Mouse (Mus musculus) midbrain, embryonic 12.5 days (tissue): Measurements from ENCODE around the gene Prr7. TPM values are rescaled to one million over a fixed set of nuclear protein-coding genes. Genes with fewer than 3 reads are reported as not detected.

Experiments used
- ATAC-seq: fragments of 200-750 bp; cut with Nextera tagmentation; 2 replicates; pipeline ENCODE4 v1.8.0; 2017; ENCODE audit warnings: low read depth, moderate TSS enrichment, moderate library complexity; ENCODE audit not compliant: low FRiP score
- H3K27ac ChIP-seq: fragments of 300-500 bp; sonication (generic); replicated peaks from 2 replicates; pipeline ENCODE4 v1.5.1; 2016; ENCODE audit warnings: mild to moderate bottlenecking
- H3K27me3 ChIP-seq: fragments of 300-500 bp; sonication (generic); 2 replicates; pipeline ENCODE4 v1.6.1; 2016; ENCODE audit warnings: mild to moderate bottlenecking
- H3K36me3 ChIP-seq: fragments of 300-500 bp; sonication (generic); 2 replicates; pipeline ENCODE4 v1.6.1; 2016
- H3K4me1 ChIP-seq: fragments of 300-500 bp; sonication (generic); 2 replicates; pipeline ENCODE4 v1.6.1; 2016
- H3K4me2 ChIP-seq: fragments of 300-500 bp; sonication (generic); replicated peaks from 2 replicates; pipeline ENCODE4 v1.6.1; 2016; ENCODE audit warnings: mild to moderate bottlenecking, moderate library complexity
- H3K4me3 ChIP-seq: fragments of 300-500 bp; sonication (generic); 2 replicates; pipeline ENCODE4 v1.5.1; 2016; ENCODE audit warnings: mild to moderate bottlenecking
- H3K9ac ChIP-seq: fragments of 300-500 bp; sonication (generic); replicated peaks from 2 replicates; pipeline ENCODE4 v1.6.1; 2016; ENCODE audit warnings: mild to moderate bottlenecking, moderate library complexity
- H3K9me3 ChIP-seq: fragments of 300-500 bp; sonication (generic); 2 replicates; pipeline ENCODE4 v1.6.1; 2016; ENCODE audit warnings: mild to moderate bottlenecking
- WGBS: fragments of 180-500 bp; shearing (Covaris S2); methylation state at CpG from one replicate; pipeline ENCODE4 v1.1.7; 2016; 5-methylcytosine and 5-hydroxymethylcytosine counted together
- polyA plus RNA-seq: library from polyadenylated mRNA; unstranded; fragments of >200 nt; fragmentation: Nextera tagmentation; extraction: Ambion mirVana; gene quantifications from 2 replicates; pipeline ENCODE4 v1.2.1, GENCODE M21; 2016

The Prr7 gene
- polyA plus RNA-seq, 1 experiment from 2014 or later: 2.3 TPM

- no peak overlapping the region for H3K27ac ChIP-seq
- 56% methylated on average over 11 of the region's 11 CpGs for WGBS
- H3K9me3 ChIP-seq: no peaks in the 10 kb centered on the region
- no peak for ATAC-seq
- peaks cover 33% of the 10 kb centered on the region for H3K36me3 ChIP-seq
- peaks cover 29% of the 10 kb centered on the region for H3K4me1 ChIP-seq
- no peak overlapping the region for H3K9ac ChIP-seq
- H3K4me2 ChIP-seq: no peak overlapping the region
- H3K27me3 ChIP-seq: peaks cover 5% of the 10 kb centered on the region
- H3K4me3 ChIP-seq: no peak overlapping the region
Observed at GRCm38 (mm10) chr13:55498906-55499305, 34.8 kb downstream of the Prr7 start.

- Histone ChIP-seq H3K9me3 (no peaks in the 10 kb centered on the region), H3K27ac (no peak overlapping the region), H3K4me2 (no peak overlapping the region), H3K9ac (no peak overlapping the region), H3K36me3 (peaks cover 50% of the 10 kb centered on the region), H3K4me1 (peaks cover 15% of the 10 kb centered on the region), H3K4me3 (no peak overlapping the region), H3K27me3 (no peaks in the 10 kb centered on the region)
- WGBS: 88% methylated on average over 10 of the region's 10 CpGs
- no peak for ATAC-seq
Observed at GRCm38 (mm10) chr13:55500575-55500974, 36.5 kb downstream of the Prr7 start.

GRCm38 (mm10) chr13:55502405-55502804 lies 38.3 kb downstream of the Prr7 start:
- Histone ChIP-seq H3K4me1 (peaks cover 3% of the 10 kb centered on the region), H3K27me3 (no peaks in the 10 kb centered on the region), H3K36me3 (peaks cover 68% of the 10 kb centered on the region), H3K4me2 (no peak overlapping the region), H3K27ac (no peak overlapping the region), H3K9me3 (no peaks in the 10 kb centered on the region), H3K9ac (no peak overlapping the region), H3K4me3 (no peak overlapping the region)
- ATAC-seq: no peak
- 90% methylated on average over 8 of the region's 8 CpGs for WGBS

DNA sequence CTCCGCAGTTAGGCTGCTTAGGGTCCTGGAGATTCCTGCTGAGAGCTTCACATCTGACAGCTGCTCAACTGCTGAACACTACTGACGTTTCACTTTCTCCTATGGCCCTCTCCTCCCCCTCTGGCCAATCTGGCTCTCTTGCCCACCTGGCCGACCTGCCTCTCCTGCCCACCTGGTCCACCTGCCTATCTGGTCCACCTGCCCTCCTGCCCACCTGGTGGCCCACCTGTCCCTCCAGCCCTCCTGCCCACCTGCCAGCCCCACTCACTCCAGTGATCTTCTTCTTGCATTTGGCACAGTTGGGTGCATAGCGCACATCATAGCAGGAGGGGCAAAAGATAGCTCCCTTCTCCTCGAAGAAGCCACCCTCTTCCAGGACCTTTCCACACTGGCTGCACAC lies 40.3 kb downstream of the Prr7 start:
- Histone ChIP-seq H3K36me3 (peaks cover 74% of the 10 kb centered on the region), H3K4me3 (no peak overlapping the region), H3K4me2 (no peak overlapping the region), H3K27me3 (no peaks in the 10 kb centered on the region), H3K9me3 (no peaks in the 10 kb centered on the region), H3K4me1 (no peaks in the 10 kb centered on the region), H3K9ac (no peak overlapping the region), H3K27ac (no peak overlapping the region)
- ATAC-seq: no peak
- 87% methylated on average over 5 of the region's 5 CpGs for WGBS

GRCm38 (mm10) chr13:55505810-55506209 lies 41.7 kb downstream of the Prr7 start:
- 93% methylated on average over 9 of the region's 9 CpGs for whole genome bisulfite sequencing

DNA sequence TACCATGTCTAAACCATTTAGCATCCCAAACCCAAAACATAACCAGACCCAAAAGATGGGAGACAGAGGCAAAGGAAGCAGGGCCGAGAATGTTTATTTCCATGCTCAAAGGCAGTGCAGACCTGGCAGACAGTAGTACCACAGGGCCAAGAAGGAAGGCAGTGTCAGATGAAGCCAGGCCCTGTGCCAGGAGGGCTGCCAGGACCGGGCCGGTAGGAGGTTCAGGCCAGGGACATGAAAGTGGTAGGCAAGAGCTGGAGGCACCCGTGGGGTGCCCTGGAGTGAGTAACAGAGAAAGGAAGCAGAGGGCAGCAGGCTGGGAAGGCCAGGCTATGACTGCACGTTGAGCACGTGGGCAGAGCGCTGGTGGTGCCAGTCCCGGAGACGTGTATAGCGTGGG lies 42.6 kb downstream of the Prr7 start:
- H3K4me2 ChIP-seq: no peak overlapping the region
- H3K4me1 ChIP-seq: peaks cover 17% of the 10 kb centered on the region
- no peak overlapping the region for H3K4me3 ChIP-seq
- no peak for ATAC-seq
- no peak overlapping the region for H3K9ac ChIP-seq
- H3K9me3 ChIP-seq: no peaks in the 10 kb centered on the region
- H3K27me3 ChIP-seq: no peaks in the 10 kb centered on the region
- H3K27ac ChIP-seq: no peak overlapping the region
- WGBS: 91% methylated on average over 10 of the region's 10 CpGs
- peaks cover 72% of the 10 kb centered on the region for H3K36me3 ChIP-seq

More at GRCm38 (mm10) chr13:55505810-55506209, 41.7 kb downstream of the Prr7 start:
- H3K9me3 ChIP-seq: no peaks in the 10 kb centered on the region
- H3K9ac ChIP-seq: no peak overlapping the region
- no peak overlapping the region for H3K4me2 ChIP-seq
- peaks cover 72% of the 10 kb centered on the region for H3K36me3 ChIP-seq
- no peak overlapping the region for H3K4me3 ChIP-seq
- no peaks in the 10 kb centered on the region for H3K27me3 ChIP-seq
- peaks cover 8% of the 10 kb centered on the region for H3K4me1 ChIP-seq
- ATAC-seq: no peak
- no peak overlapping the region for H3K27ac ChIP-seq

- Histone ChIP-seq H3K4me1 (peaks cover 26% of the 10 kb centered on the region), H3K36me3 (peaks cover 65% of the 10 kb centered on the region), H3K27me3 (no peaks in the 10 kb centered on the region), H3K27ac (no peak overlapping the region), H3K4me3 (no peak overlapping the region), H3K9me3 (no peaks in the 10 kb centered on the region), H3K9ac (no peak overlapping the region), H3K4me2 (no peak overlapping the region)
- WGBS: 58% methylated on average over 11 of the region's 11 CpGs
- no peak for ATAC-seq
Observed at GRCm38 (mm10) chr13:55507877-55508276, 43.8 kb downstream of the Prr7 start.

GRCm38 (mm10) chr13:55508531-55508930 lies 44.5 kb downstream of the Prr7 start:
- Histone ChIP-seq H3K9me3 (no peaks in the 10 kb centered on the region), H3K4me1 (peaks cover 26% of the 10 kb centered on the region), H3K27me3 (no peaks in the 10 kb centered on the region), H3K4me3 (no peak overlapping the region), H3K36me3 (peaks cover 59% of the 10 kb centered on the region), H3K27ac (no peak overlapping the region), H3K4me2 (no peak overlapping the region), H3K9ac (no peak overlapping the region)
- ATAC-seq: no peak
- WGBS: 91% methylated on average over 10 of the region's 10 CpGs

DNA sequence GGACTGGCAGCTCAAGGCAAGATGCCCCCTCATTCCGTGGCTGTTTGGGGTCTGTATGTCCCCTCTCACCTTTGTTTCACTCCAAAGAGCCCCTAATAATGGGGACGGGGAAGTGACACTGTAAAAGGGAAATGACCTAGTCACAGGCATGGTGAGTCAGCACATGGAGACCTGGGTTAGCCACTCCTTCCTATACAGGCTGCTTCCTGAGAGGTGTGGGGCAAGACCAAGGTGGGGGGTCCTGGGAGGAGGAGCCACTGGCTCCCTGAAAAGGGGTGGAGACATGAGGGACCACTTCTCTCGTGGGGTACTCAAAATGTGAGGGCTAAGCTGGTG lies 46.2 kb downstream of the Prr7 start:
- Histone ChIP-seq H3K4me2 (peak overlapping the region; percentile 79), H3K4me3 (0 out of 2 replicates have a peak overlapping the region, but pooled peaks have one; percentile 9), H3K9ac (0 out of 2 replicates have a peak overlapping the region, but pooled peaks have one; percentile 24), H3K36me3 (peaks cover 42% of the 10 kb centered on the region), H3K4me1 (peaks cover 26% of the 10 kb centered on the region), H3K27me3 (peaks cover 12% of the 10 kb centered on the region; the same call in 1 of the 2 replicates), H3K9me3 (no peaks in the 10 kb centered on the region), H3K27ac (peak overlapping the region; percentile 52; the same call in 1 of the 2 replicates)
- WGBS: 46% methylated on average over 3 of the region's 3 CpGs
- ATAC-seq: no peak

GRCm38 (mm10) chr13:55510668-55511491 lies 46.8 kb downstream of the Prr7 start:
- Histone ChIP-seq H3K4me1 (peaks cover 26% of the 10 kb centered on the region), H3K36me3 (peaks cover 36% of the 10 kb centered on the region), H3K27me3 (peaks cover 13% of the 10 kb centered on the region; the same call in 1 of the 2 replicates), H3K27ac (peak overlapping the region; percentile 74), H3K9ac (peak overlapping the region; percentile 26; the same call in 1 of the 2 replicates), H3K4me2 (peak overlapping the region; percentile 79), H3K9me3 (no peaks in the 10 kb centered on the region), H3K4me3 (0 out of 2 replicates have a peak overlapping the region, but pooled peaks have one; percentile 9)
- peak; percentile 21; the same call in 1 of the 2 replicates for ATAC-seq
- WGBS: 9% methylated on average over 6 of the region's 6 CpGs

DNA sequence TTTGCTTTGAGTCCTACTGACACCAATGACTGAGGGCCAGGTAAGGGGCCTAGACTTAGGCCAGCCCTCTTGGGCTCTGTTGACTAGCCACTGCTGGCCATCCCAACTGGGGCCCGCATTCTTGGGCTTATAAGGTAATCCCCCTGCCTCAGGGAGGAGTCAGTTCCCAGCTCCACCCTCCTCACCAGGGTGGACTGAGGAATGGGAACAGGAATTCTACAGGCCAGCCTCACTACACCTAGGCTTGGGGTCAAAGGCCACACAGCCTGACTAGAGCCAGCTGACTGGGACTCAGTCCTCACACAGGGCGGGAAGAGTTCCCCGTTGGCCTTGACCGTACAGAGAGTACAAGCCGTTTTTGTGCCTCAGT lies 47.4 kb downstream of the Prr7 start:
- H3K4me3 ChIP-seq: peak overlapping the region; percentile 78; the same call in 1 of the 2 replicates
- H3K9ac ChIP-seq: 0 out of 2 replicates have a peak overlapping the region, but pooled peaks have one; percentile 26
- 27% methylated on average over 5 of the region's 5 CpGs for WGBS

DNA sequence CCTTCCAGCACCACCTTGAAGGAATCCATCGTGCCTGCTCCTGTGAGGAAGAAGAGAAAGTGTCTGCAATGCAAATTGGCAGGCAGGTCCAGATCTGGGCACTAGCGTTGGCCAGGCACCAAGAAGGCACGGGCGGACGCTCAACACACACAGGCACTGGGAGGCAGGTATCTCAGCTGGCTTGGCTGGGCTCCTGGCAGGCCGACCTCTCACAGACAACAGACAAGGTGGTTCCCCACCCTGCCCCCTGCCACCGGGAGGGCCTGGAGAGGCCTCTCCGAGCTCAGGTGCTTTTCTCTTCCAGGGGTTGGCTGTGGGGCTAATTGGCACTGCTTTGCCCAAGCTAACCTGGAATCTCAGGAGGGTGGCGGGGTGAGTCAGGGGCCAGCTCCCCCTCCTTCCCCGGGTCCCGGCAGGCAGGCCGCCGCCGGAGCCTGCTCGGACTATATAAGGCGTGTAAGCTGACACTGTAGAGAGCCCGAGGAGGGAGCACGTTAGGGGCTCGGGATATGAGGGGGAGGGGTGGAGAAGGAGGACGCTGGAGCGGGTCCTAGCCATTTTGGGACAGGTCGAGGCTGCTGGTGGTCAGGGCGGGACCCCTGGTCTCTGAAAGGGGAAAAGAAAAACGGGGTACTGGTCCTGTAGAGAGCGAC lies 48.4 kb downstream of the Prr7 start:
- Histone ChIP-seq H3K36me3 (peaks cover 20% of the 10 kb centered on the region), H3K27me3 (peaks cover 13% of the 10 kb centered on the region; the same call in 1 of the 2 replicates), H3K9me3 (no peaks in the 10 kb centered on the region), H3K27ac (peak overlapping the region; percentile 72; the same call in 1 of the 2 replicates), H3K9ac (peak overlapping the region; percentile 83), H3K4me3 (peak overlapping the region; percentile 78), H3K4me1 (peaks cover 26% of the 10 kb centered on the region), H3K4me2 (peak overlapping the region; percentile 79)
- peak; percentile 51 for ATAC-seq
- WGBS: 6% methylated on average over 24 of the region's 25 CpGs

More for the DNA sequence above, 47.4 kb downstream of the Prr7 start:
- Histone ChIP-seq H3K27me3 (peaks cover 13% of the 10 kb centered on the region; the same call in 1 of the 2 replicates), H3K36me3 (peaks cover 30% of the 10 kb centered on the region), H3K27ac (peak overlapping the region; percentile 74), H3K4me1 (peaks cover 26% of the 10 kb centered on the region), H3K9me3 (no peaks in the 10 kb centered on the region), H3K4me2 (peak overlapping the region; percentile 79)
- ATAC-seq: no peak
